Mouse (Mus musculus): Measurements from ENCODE around the gene Cebpe. TPM values are rescaled to one million over a fixed set of nuclear protein-coding genes. Genes with fewer than 3 reads are reported as not detected.

Cebpe gene
- polyA plus RNA-seq, 1 experiment from 2014 or later: not detected

GRCm38 (mm10) chr14:54669381-54669780 is 42.6 kb downstream of the Cebpe start:
- no peaks in the 10 kb centered on the region for H3K9me3 ChIP-seq (ENCODE audit: control insufficient read depth, low read length)
- WGBS: 75% methylated on average over 4 of the region's 4 CpGs
- H3K36me3 ChIP-seq (ENCODE audit: control insufficient read depth, insufficient read depth, low read length): peaks cover 30% of the 10 kb centered on the region
- no peak overlapping the region for H3K9ac ChIP-seq (ENCODE audit: low read depth, low read length)
- H3K4me2 ChIP-seq (ENCODE audit: low read length): no peak overlapping the region
- H3K4me1 ChIP-seq (ENCODE audit: control insufficient read depth, insufficient read depth, low read depth, low read length): no peaks in the 10 kb centered on the region
- H3K27me3 ChIP-seq (replicated peaks; ENCODE audit: control insufficient read depth, insufficient read depth, low read length): no peaks in the 10 kb centered on the region
- H3K27ac ChIP-seq (ENCODE audit: low read depth, low read length): no peak overlapping the region
- H3K4me3 ChIP-seq (ENCODE audit: low read length): no peak overlapping the region
- ATAC-seq: no peak; the same call in 1 of the 2 replicates

- Histone ChIP-seq H3K4me3 (ENCODE audit: low read length) (no peak overlapping the region), H3K36me3 (ENCODE audit: control insufficient read depth, insufficient read depth, low read length) (peaks cover 60% of the 10 kb centered on the region), H3K4me2 (ENCODE audit: low read length) (no peak overlapping the region), H3K27ac (ENCODE audit: low read depth, low read length) (no peak overlapping the region), H3K27me3 (replicated peaks; ENCODE audit: control insufficient read depth, insufficient read depth, low read length) (no peaks in the 10 kb centered on the region), H3K9ac (ENCODE audit: low read depth, low read length) (no peak overlapping the region), H3K9me3 (ENCODE audit: control insufficient read depth, low read length) (no peaks in the 10 kb centered on the region), H3K4me1 (ENCODE audit: control insufficient read depth, insufficient read depth, low read depth, low read length) (no peaks in the 10 kb centered on the region)
- 92% methylated on average over 10 of the region's 10 CpGs for WGBS
- ATAC-seq: no peak
Observed at GRCm38 (mm10) chr14:54664477-54665222, 47.3 kb downstream of the Cebpe start.

Other genes starting within 250 kb of the Cebpe start
- 31.4 and 35.6 TPM in 2 replicates for gene Lrp10, start 248.0 kb downstream of the Cebpe start, polyA plus RNA-seq (2015; fragmentation: Nextera tagmentation; extraction: Ambion mirVana)
- 38.5 and 39.5 TPM in 2 replicates for gene Rem2, start 236.1 kb downstream of the Cebpe start, polyA plus RNA-seq (2015; fragmentation: Nextera tagmentation; extraction: Ambion mirVana)
- 93.2 and 103 TPM in 2 replicates for gene Prmt5, start 194.6 kb downstream of the Cebpe start, polyA plus RNA-seq (2015; fragmentation: Nextera tagmentation; extraction: Ambion mirVana)
- gene Haus4, start 157.6 kb downstream of the Cebpe start, polyA plus RNA-seq (2015; fragmentation: Nextera tagmentation; extraction: Ambion mirVana): 19.4 and 20.7 TPM in 2 replicates
- gene Ajuba, start 134.6 kb downstream of the Cebpe start, polyA plus RNA-seq (2015; fragmentation: Nextera tagmentation; extraction: Ambion mirVana): 4.7 and 6.0 TPM in 2 replicates
- 5.4 and 5.5 TPM in 2 replicates for gene 4931414P19Rik, start 106.2 kb downstream of the Cebpe start, polyA plus RNA-seq (2015; fragmentation: Nextera tagmentation; extraction: Ambion mirVana)
- gene Psmb5, start 94.2 kb downstream of the Cebpe start, polyA plus RNA-seq (2015; fragmentation: Nextera tagmentation; extraction: Ambion mirVana): 445 and 467 TPM in 2 replicates
- gene Psmb11, start 90.7 kb downstream of the Cebpe start, polyA plus RNA-seq (2015; fragmentation: Nextera tagmentation; extraction: Ambion mirVana): 0.16 and 0.37 TPM in 2 replicates
- not detected in 2 replicates for gene Gm17606, start 71.2 kb downstream of the Cebpe start, polyA plus RNA-seq (2015; fragmentation: Nextera tagmentation; extraction: Ambion mirVana)
- 9.5 and 10.3 TPM in 2 replicates for gene Cdh24, start 70.8 kb downstream of the Cebpe start, polyA plus RNA-seq (2015; fragmentation: Nextera tagmentation; extraction: Ambion mirVana)
- 68.2 and 69.1 TPM in 2 replicates for gene 1700123O20Rik, start 26.0 kb downstream of the Cebpe start, polyA plus RNA-seq (2015; fragmentation: Nextera tagmentation; extraction: Ambion mirVana)
- gene Acin1, start 25.2 kb downstream of the Cebpe start, polyA plus RNA-seq (2015; fragmentation: Nextera tagmentation; extraction: Ambion mirVana): 89.5 and 98.2 TPM in 2 replicates
- 0.28 and 0.34 TPM in 2 replicates for gene Gm29776, start 13.3 kb downstream of the Cebpe start, polyA plus RNA-seq (2015; fragmentation: Nextera tagmentation; extraction: Ambion mirVana)
- gene Slc7a8, start 69.8 kb upstream of the Cebpe start, polyA plus RNA-seq (2015; fragmentation: Nextera tagmentation; extraction: Ambion mirVana): 8.6 and 11.2 TPM in 2 replicates
- 0.20 TPM in 1 of 2 replicates, not detected in the other for gene Rnf212b, start 102.0 kb upstream of the Cebpe start, polyA plus RNA-seq (2015; fragmentation: Nextera tagmentation; extraction: Ambion mirVana)
- gene Homez, start 158.8 kb upstream of the Cebpe start, polyA plus RNA-seq (2015; fragmentation: Nextera tagmentation; extraction: Ambion mirVana): 11.2 and 12.9 TPM in 2 replicates
- 4.1 and 5.3 TPM in 2 replicates for gene Ppp1r3e, start 165.4 kb upstream of the Cebpe start, polyA plus RNA-seq (2015; fragmentation: Nextera tagmentation; extraction: Ambion mirVana)
- 4.8 and 5.9 TPM in 2 replicates for gene Bcl2l2, start 171.2 kb upstream of the Cebpe start, polyA plus RNA-seq (2015; fragmentation: Nextera tagmentation; extraction: Ambion mirVana)
- gene Gm20521, start 171.3 kb upstream of the Cebpe start, polyA plus RNA-seq (2015; fragmentation: Nextera tagmentation; extraction: Ambion mirVana): 0.14 TPM in 1 of 2 replicates, not detected in the other
- 127 and 130 TPM in 2 replicates for gene Pabpn1, start 180.3 kb upstream of the Cebpe start, polyA plus RNA-seq (2015; fragmentation: Nextera tagmentation; extraction: Ambion mirVana)
- gene Slc22a17, start 201.0 kb upstream of the Cebpe start, polyA plus RNA-seq (2015; fragmentation: Nextera tagmentation; extraction: Ambion mirVana): 254 and 275 TPM in 2 replicates
- gene Efs, start 214.0 kb upstream of the Cebpe start, polyA plus RNA-seq (2015; fragmentation: Nextera tagmentation; extraction: Ambion mirVana): 14.2 and 15.5 TPM in 2 replicates
- 1.3 TPM in 2 replicates for gene Il25, start 220.5 kb upstream of the Cebpe start, polyA plus RNA-seq (2015; fragmentation: Nextera tagmentation; extraction: Ambion mirVana)
- 17.0 and 28.5 TPM in 2 replicates for gene Cmtm5, start 224.1 kb upstream of the Cebpe start, polyA plus RNA-seq (2015; fragmentation: Nextera tagmentation; extraction: Ambion mirVana)